Mouse (Mus musculus) cerebellum, postnatal 4 days (tissue): ENCODE measurements around the gene Prl7d1.
"Not testable (repeated sequence)": the region's sequence is repeated elsewhere in the genome, so short reads cannot be mapped to it uniquely, and the experiment has no call there.

Experiments
- DNase-seq, 2 experiments: peaks; one replicate each; pipeline ENCODE4 v3.0.0; 2022; ENCODE audit warnings: low spot score in 2 of 2, mixed read lengths in 1 of 2

The Prl7d1 gene

GRCm38 (mm10) chr13:27716636-27717035 is at the start of gene Prl7d1:
Gene Prl7d1 (minus strand): TSS chr13:27716736.
- no peak for DNase-seq

DNA sequence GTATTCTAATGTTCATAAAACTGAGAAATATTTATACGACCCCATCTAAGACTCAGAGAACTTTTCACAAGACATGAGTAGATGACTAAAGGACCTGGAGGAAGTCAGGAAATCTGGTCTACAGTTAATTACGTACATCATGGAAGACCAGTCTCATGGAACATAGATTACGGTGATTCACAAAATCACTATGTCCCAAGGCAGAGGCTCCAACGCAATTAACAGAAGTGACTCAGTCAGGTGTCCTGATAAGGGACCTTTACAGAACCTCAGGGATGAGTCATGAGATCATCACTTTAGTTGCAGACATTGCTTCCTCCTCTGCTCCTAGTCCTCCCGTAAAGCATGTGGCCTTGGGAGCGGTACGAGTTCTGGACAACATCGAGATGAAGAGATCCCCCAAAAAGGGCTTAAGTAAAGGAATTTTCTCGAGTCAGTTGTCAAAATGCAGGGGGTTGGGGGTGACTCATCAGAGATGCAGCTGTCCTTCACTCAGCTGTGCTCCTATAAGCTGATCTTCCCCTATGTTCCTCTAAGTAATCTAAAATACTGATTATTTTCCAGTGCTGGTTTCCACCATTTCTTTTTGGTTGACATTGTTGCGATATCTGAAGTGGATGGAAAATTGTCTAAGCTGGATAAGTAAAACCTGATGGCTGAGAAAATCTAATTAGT is 18.1 kb upstream of the Prl7d1 start:
- no peak for DNase-seq

- not testable (repeated sequence) for DNase-seq
These were observed 13.9 kb upstream of the Prl7d1 start for GRCm38 (mm10) chr13:27730286-27730959.

DNA sequence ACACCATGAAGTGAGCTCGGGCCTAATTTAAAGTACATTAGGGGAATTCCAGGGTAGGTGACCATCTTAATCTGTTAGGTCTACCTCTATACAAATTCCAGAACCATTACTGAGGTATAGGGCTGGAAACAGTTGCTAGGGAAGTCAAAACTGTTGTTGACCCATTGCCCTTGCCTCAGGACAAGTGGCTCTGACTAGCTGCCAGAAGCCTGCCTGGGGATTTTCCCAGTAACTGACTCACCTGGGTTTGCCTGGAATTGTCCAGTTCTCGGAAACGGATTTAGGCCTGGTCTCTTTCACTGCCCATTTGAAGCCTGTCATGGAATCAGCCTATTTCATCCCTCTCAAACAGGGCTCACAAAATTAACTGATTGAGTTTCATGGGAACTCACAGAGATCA is 8.5 kb upstream of the Prl7d1 start:
- not testable (repeated sequence) for DNase-seq

DNA sequence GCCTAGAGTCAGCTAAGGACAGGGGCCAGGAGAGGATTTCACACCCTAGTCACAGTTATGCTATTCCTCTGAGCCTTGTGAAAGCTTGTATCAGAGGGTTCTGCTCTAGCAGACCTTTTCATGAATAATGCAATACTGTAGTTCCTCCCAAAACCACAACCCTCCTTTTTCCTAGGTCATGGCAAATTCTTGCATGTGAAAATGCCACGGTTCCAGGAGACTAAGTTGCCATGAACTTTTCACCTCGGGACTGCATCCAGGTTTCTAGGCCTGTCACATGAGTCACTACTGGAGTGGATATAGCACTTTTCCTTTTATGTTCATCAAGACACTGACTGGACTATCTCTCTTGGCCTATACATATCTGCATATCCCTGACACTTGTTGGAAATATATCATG is 10.0 kb downstream of the Prl7d1 start:
- no peak for DNase-seq

- no peak for DNase-seq
These were observed 48.6 kb downstream of the Prl7d1 start, which contains the start of gene Prl7a2 for GRCm38 (mm10) chr13:27667936-27668335. Gene Prl7a2 (minus strand): TSS chr13:27668036.

GRCm38 (mm10) chr13:27660747-27661146 is 55.8 kb downstream of the Prl7d1 start:
- DNase-seq = no peak
